Mouse (Mus musculus): Measurements from ENCODE around the gene Zfp292.

The Zfp292 gene

DNA sequence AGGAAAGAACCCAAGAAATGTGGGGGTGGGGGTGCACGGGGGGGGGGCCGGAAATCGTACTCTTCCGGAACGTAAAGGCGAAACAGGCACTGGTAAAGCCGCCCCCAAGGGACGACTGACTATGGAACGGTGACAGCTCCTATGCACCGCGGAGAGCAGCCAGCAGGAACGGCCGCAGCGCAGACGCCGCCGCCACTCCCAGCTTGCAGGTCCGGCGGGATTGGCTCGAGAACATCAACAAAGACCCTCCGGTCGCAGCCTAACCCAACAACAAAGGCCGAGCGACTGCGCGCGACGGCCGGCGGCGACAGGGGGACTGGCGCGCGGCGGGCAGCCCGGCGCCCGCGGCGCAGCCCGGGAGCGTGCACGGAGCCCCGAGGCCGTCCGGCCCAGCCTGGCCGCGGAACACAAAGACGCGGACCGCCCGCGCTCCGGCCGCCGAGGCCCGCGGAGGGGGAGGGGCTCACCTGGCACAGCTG, 430 bp downstream of the Zfp292 start:
- WGBS, result under 1% methylated on average over 56 of the region's 58 CpGs

DNA sequence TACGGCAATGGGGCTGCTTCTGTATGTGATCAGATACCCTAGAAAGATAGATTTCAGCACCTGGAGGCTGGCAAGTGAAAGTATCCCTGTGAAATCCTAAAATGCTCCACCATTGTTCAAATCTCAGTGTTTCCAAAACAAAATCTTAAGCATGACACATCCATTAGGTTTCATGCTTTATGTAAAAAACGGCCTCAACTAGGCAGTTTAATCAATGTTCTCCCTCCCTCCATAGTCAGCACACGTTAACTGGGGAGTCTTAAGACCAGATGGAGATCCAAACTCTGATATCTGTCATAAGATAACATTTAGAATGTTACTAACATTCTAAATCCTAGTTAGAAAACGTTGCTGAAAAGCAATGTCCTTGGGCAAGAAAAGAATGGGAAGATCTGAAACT, 909 bp downstream of the Zfp292 start:
- 5% methylated on average over 4 of the region's 4 CpGs for WGBS

GRCm38 (mm10) chr4:34880921-34881650, 1.7 kb downstream of the Zfp292 start:
- 70% methylated on average over 10 of the region's 10 CpGs for WGBS

GRCm38 (mm10) chr4:34874234-34874633, 8.5 kb downstream of the Zfp292 start:
- WGBS, result 33% methylated on average over 1 of the region's 1 CpGs

GRCm38 (mm10) chr4:34872896-34873495, 9.8 kb downstream of the Zfp292 start:
- WGBS, result 76% methylated on average over 4 of the region's 4 CpGs

- whole genome bisulfite sequencing, result 75% methylated on average over 3 of the region's 3 CpGs
Observed at GRCm38 (mm10) chr4:34869813-34870212, 12.9 kb downstream of the Zfp292 start.

DNA sequence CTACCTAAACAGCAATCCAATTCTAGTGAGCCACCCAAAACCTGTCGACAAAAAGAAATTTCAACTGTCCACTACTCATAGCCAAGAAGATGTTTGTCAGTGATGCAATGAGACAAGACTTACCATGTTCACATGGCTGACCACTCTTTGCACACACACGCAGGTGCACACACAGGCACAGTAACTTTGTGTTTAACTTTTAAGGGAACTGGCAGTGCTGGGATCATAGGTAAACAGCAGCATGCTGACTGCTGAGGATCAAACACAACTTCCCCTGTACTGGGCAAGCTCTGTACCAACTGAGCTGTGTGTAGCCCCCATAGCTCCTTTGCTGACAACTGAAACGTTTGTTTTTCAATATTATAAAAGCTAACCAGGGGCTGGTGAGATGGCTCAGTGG, 21.3 kb downstream of the Zfp292 start:
- WGBS, result 73% methylated on average over 3 of the region's 3 CpGs

GRCm38 (mm10) chr4:34859416-34859815, 23.3 kb downstream of the Zfp292 start:
- WGBS, result 83% methylated on average over 3 of the region's 3 CpGs

- WGBS, result 88% methylated on average over 3 of the region's 3 CpGs
Observed at GRCm38 (mm10) chr4:34858903-34859302, 23.9 kb downstream of the Zfp292 start.

- WGBS, result 35% methylated on average over 1 of the region's 1 CpGs
Observed at GRCm38 (mm10) chr4:34855966-34856365, 26.8 kb downstream of the Zfp292 start.

- WGBS, result 74% methylated on average over 7 of the region's 7 CpGs
Observed at GRCm38 (mm10) chr4:34852051-34852450, 30.7 kb downstream of the Zfp292 start.

DNA sequence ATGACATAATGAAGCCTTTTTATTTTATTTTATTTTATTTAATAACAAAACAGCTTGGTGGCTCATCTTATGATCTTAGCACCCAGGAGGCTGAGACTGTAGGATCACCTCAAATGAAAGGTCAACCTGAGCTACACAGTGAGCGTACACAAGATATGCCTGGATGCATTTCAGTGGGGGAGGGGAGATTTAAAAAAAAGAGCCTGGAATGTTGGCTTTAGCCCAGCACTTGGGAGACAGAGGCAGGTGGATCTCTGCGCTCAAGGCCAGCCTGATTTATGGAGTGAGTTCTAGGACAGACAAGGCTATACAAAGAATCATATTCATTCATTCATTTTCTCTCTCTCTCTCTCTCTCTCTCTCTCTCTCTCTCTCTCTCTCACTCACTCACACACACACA, 32.6 kb downstream of the Zfp292 start:
- 100% methylated on average over 2 of the region's 2 CpGs for WGBS

DNA sequence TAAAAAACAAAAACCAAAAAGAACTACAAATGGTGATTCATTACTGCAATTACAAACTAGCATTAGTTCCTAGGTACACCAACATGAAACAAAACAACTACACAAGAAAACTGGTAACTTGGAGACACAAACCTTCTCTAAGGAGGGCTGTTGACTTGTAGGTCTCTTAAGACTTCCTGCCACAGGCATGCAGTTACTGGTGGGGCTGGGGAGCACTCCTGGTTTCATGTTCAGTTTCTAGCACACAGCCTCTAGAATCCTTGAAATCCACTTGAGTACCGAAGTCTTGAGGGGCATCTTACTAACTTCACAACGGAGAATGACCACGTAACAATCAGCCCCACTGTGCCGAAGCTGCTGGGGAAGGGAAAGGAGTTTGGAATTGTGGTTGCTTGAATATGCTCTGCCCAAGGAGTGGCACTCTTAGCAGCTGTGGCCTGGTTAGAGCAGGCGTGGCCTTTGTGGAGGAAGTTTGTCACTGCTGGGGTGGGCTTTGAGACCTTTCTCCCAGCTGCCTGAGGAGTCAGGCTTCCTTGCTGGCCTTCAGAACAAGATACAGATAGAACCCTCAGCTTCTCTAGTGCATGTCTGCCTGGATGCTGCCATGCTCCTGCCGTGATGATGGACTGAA, 35.0 kb downstream of the Zfp292 start:
- 89% methylated on average over 6 of the region's 6 CpGs for WGBS

GRCm38 (mm10) chr4:34843839-34844238, 38.9 kb downstream of the Zfp292 start:
- 100% methylated on average over 1 of the region's 1 CpGs for WGBS

DNA sequence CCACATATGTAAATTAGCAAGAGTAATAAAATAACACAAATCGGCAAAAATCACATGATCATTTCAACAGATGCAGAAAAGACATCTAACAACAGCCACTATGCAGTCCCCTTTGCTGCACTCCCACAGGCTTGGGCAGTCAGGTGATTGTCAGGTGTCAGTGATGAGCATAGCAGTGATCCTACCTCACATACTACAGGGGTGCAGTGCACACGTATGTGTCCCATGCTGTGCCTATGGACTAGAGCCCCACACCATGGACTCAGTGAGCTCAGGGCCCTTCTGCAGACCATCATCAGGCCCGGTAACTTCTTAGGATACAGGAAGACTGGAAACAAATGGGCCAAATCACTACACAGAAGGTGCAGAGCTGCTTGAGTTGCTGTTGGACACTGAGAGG, 39.9 kb downstream of the Zfp292 start:
- 85% methylated on average over 3 of the region's 3 CpGs for WGBS

- WGBS, result 92% methylated on average over 4 of the region's 4 CpGs
Observed at GRCm38 (mm10) chr4:34831496-34831895, 51.3 kb downstream of the Zfp292 start.

- WGBS, result 59% methylated on average over 3 of the region's 3 CpGs
Observed at GRCm38 (mm10) chr4:34829456-34829855, 53.3 kb downstream of the Zfp292 start.

DNA sequence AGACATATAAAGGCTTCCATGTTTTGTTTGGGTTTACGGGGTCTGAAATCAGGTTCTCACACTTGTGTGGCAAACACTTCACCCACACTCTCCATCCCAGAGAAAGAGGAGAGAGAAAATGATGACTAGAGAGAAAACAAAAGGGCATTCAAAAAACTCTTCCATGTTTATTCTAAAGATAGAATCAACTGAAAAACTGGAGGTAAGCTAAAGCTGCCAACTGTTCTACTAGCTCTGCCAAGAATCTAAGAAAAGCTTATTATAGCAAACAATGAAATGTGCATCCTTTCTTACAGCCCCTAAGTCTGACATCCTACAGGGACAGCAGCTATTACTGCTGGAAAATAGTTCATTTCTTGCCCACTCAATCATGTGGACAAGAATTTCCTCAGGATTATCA, 58.9 kb downstream of the Zfp292 start:
- WGBS, result 57% methylated on average over 1 of the region's 1 CpGs

- WGBS, result 94% methylated on average over 4 of the region's 4 CpGs
Observed at GRCm38 (mm10) chr4:34819904-34820303, 62.9 kb downstream of the Zfp292 start.

- 86% methylated on average over 14 of the region's 14 CpGs for WGBS
Observed at GRCm38 (mm10) chr4:34801166-34802034, 81.4 kb downstream of the Zfp292 start.

DNA sequence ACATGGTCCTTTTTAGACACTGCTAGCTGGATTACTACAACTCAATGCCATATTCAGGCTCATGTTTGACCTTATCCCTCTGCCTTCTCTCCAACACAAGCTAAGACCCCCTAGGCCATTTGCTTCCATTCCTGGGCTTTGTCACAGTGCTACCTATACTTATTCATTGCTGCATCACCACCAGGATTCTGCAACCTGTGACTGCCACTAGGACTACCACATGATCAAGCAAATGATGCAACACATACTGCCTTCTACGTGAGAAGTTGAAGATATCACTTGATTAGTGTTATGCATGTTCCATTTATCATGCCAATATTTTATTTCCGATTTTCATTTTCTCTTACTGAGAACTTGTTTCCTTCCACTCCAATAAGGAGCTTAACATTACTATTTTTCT, 84.8 kb downstream of the Zfp292 start:
- 72% methylated on average over 2 of the region's 2 CpGs for WGBS
